Mouse (Mus musculus) forebrain, embryonic 11.5 days (tissue): Measurements from ENCODE around the gene Glo1. TPM values are rescaled to one million over a fixed set of nuclear protein-coding genes. Genes with fewer than 3 reads are reported as not detected.
A peak's percentile ranks its signal among the peaks of the same experiment; 100 is the strongest.

Source experiments
- ATAC-seq: fragments of 200-750 bp; cut with Nextera tagmentation; replicated peaks from 2 replicates; pipeline ENCODE4 v1.8.0; 2017; ENCODE audit warnings: moderate TSS enrichment; ENCODE audit not compliant: low FRiP score
- DNase-seq: peaks from one replicate; pipeline ENCODE4 v3.0.0-alpha.2; 2017; ENCODE audit warnings: low spot score
- H3K27ac ChIP-seq: fragments of 300-500 bp; sonication (generic); 2 replicates; pipeline ENCODE4 v1.5.1; 2014; ENCODE audit warnings: low read depth, low read length
- H3K27me3 ChIP-seq: fragments of 300-500 bp; sonication (generic); 2 replicates; pipeline ENCODE4 v1.6.1; 2014; ENCODE audit warnings: mild to moderate bottlenecking, low read length, mixed read lengths; ENCODE audit not compliant: control insufficient read depth, insufficient read depth
- H3K36me3 ChIP-seq: fragments of 300-500 bp; sonication (generic); 2 replicates; pipeline ENCODE4 v1.6.1; 2014; ENCODE audit warnings: mild to moderate bottlenecking, low read length, moderate library complexity, mixed read lengths; ENCODE audit not compliant: control insufficient read depth, insufficient read depth
- H3K4me1 ChIP-seq: fragments of 300-500 bp; sonication (generic); replicated peaks from 2 replicates; pipeline ENCODE4 v1.6.1; 2014; ENCODE audit warnings: low read length, mixed read lengths; ENCODE audit not compliant: control insufficient read depth, insufficient read depth
- H3K4me2 ChIP-seq: fragments of 300-500 bp; sonication (generic); 2 replicates; pipeline ENCODE4 v1.6.1; 2014; ENCODE audit warnings: low read depth, mild to moderate bottlenecking, low read length, moderate library complexity, mixed read lengths; ENCODE audit not compliant: severe bottlenecking
- H3K4me3 ChIP-seq: fragments of 300-500 bp; sonication (generic); 2 replicates; pipeline ENCODE4 v1.5.1; 2014; ENCODE audit warnings: low read depth, low read length
- H3K9ac ChIP-seq: fragments of 300-500 bp; sonication (generic); 2 replicates; pipeline ENCODE4 v1.6.1; 2014; ENCODE audit warnings: low read length
- H3K9me3 ChIP-seq: fragments of 300-500 bp; sonication (generic); 2 replicates; pipeline ENCODE4 v1.6.1; 2016; ENCODE audit warnings: low read length, mixed read lengths; ENCODE audit not compliant: control insufficient read depth
- WGBS: fragments of 180-500 bp; shearing (Covaris S2); extraction: QIAGEN DNeasy Blood & Tissue Kit; methylation state at CpG from one replicate; pipeline ENCODE4 v1.1.7; 2014; 5-methylcytosine and 5-hydroxymethylcytosine counted together
- polyA plus RNA-seq: library from polyadenylated mRNA; unstranded; fragments of >200 nt; fragmentation: Nextera tagmentation; extraction: Ambion mirVana; gene quantifications from 2 replicates; pipeline ENCODE4 v1.2.1, GENCODE M21; 2014

The Glo1 gene
- polyA plus RNA-seq, 1 experiment from 2014 or later: 288 TPM

DNA sequence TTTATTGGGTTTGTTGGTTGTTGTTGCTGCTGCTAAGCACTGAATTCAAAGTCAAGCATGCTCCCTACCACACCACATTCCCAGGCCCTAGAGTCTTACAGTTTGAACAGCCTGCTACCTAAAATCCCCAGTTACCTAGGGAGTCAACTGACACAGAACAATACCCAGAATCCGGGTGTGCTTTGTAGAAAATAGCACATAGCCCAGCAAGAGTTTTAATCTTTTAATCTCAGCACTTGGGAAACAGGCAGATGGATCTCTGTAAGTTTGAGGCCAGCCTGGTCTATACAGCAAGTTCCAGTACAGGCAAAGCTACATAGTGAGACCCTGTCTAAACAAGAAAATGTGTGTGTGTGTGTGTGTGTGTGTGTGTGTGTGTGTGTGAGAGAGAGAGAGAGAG is 15.9 kb downstream of the Glo1 start:
- ATAC-seq (no peak), DNase-seq (no peak)
- Histone ChIP-seq H3K9ac (no peak overlapping the region), H3K9me3 (no peaks in the 10 kb centered on the region), H3K27me3 (no peaks in the 10 kb centered on the region), H3K27ac (no peak overlapping the region), H3K4me1 (peaks cover 8% of the 10 kb centered on the region; the same call in 1 of the 2 replicates), H3K36me3 (no peaks in the 10 kb centered on the region), H3K4me2 (no peak overlapping the region), H3K4me3 (no peak overlapping the region)
- WGBS: 51% methylated on average over 1 of the region's 1 CpGs

DNA sequence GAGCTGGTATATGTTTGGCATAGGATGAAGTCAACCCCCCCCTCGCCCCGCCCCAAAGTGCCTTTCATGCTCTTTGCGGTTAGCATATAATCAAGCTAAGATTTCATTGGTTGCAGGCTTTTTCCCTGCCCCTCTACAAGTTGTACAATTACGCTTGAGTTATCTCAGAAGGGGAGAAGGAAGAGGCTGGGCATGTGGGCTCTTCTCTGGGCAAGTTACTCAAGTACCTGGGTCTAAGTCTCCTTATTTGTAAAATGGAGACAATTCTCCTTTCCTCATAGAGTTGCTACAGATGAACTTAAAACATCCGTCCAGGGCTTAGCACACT is 16.7 kb downstream of the Glo1 start:
- Histone ChIP-seq H3K36me3 (no peaks in the 10 kb centered on the region), H3K27me3 (no peaks in the 10 kb centered on the region), H3K9me3 (no peaks in the 10 kb centered on the region), H3K4me3 (no peak overlapping the region), H3K4me1 (peaks cover 8% of the 10 kb centered on the region; the same call in 1 of the 2 replicates), H3K27ac (no peak overlapping the region), H3K9ac (no peak overlapping the region), H3K4me2 (no peak overlapping the region)
- WGBS: 96% methylated on average over 5 of the region's 5 CpGs
- DNase-seq (no peak), ATAC-seq (no peak)

DNA sequence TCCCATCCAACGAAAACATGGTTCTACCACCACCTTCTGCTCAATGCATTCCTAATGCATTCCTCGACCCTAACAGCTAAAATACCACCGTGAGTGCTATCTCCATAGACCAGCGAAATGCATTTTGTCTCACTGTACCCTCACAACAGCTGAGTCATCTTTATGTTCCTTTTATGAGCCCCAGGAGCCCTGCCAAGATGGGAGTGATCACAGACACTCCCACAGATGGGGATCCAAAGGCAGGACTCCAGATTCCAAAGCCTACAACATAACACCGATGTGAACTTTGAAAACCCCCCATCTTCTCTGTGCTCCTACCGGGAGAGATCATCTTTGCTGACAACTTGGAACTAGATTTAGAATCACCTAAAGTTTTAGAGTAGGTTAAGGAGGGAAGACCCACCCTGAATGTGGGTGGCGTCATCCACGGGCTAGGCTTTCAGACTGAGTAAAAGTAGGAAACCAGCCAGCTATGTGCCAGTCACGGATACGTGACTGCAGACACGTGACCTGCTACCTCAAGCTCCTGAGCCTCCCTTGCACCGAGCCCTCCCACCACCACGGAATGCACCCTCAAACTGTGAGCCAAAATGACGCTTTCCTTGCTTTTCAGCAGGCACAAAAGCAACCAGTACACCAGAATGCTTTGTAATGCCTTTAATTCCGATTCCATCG is 17.2 kb downstream of the Glo1 start:
- H3K4me1 ChIP-seq: peaks cover 8% of the 10 kb centered on the region; the same call in 1 of the 2 replicates
- H3K27ac ChIP-seq: no peak overlapping the region
- ATAC-seq: no peak
- DNase-seq: no peak
- H3K4me2 ChIP-seq: no peak overlapping the region
- H3K4me3 ChIP-seq: no peak overlapping the region
- H3K9me3 ChIP-seq: no peaks in the 10 kb centered on the region
- H3K36me3 ChIP-seq: no peaks in the 10 kb centered on the region
- no peaks in the 10 kb centered on the region for H3K27me3 ChIP-seq
- H3K9ac ChIP-seq: no peak overlapping the region
- WGBS: 92% methylated on average over 16 of the region's 16 CpGs

GRCm38 (mm10) chr17:30607909-30608495 is 18.7 kb downstream of the Glo1 start:
- Histone ChIP-seq H3K27ac (peak overlapping the region; percentile 26), H3K27me3 (no peaks in the 10 kb centered on the region), H3K4me1 (peaks cover 8% of the 10 kb centered on the region; the same call in 1 of the 2 replicates), H3K9ac (no peak overlapping the region), H3K4me3 (no peak overlapping the region), H3K9me3 (no peaks in the 10 kb centered on the region), H3K4me2 (no peak overlapping the region), H3K36me3 (no peaks in the 10 kb centered on the region; the same call in 1 of the 2 replicates)
- DNase-seq: no peak
- 39% methylated on average over 8 of the region's 8 CpGs for WGBS
- no peak for ATAC-seq

DNA sequence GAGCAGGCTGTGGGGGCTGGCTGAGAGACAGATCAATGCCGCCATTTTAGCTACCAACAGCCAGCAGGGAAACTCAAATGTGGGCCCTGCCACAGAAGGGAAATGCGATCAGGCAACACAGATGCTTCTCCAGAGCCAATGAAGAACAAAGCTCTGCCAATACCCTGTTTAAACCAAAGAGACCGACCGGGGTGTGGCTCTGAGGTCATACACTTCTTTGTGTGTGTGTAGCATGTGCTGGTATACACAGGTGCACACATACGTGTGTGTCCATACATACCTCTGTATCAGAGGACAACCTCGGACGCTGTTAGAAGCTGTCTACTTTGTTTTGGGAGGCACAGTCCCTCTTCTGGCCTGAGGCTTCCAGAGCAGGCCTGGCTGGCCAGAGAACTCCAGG is 19.3 kb downstream of the Glo1 start:
- DNase-seq: no peak
- H3K4me1 ChIP-seq: peaks cover 8% of the 10 kb centered on the region; the same call in 1 of the 2 replicates
- no peak overlapping the region for H3K9ac ChIP-seq
- peak overlapping the region; percentile 26; the same call in 1 of the 2 replicates for H3K27ac ChIP-seq
- no peak overlapping the region for H3K4me3 ChIP-seq
- ATAC-seq: no peak
- H3K27me3 ChIP-seq: no peaks in the 10 kb centered on the region
- 90% methylated on average over 7 of the region's 7 CpGs for WGBS
- no peaks in the 10 kb centered on the region for H3K9me3 ChIP-seq
- no peak overlapping the region for H3K4me2 ChIP-seq
- no peaks in the 10 kb centered on the region; the same call in 1 of the 2 replicates for H3K36me3 ChIP-seq

DNA sequence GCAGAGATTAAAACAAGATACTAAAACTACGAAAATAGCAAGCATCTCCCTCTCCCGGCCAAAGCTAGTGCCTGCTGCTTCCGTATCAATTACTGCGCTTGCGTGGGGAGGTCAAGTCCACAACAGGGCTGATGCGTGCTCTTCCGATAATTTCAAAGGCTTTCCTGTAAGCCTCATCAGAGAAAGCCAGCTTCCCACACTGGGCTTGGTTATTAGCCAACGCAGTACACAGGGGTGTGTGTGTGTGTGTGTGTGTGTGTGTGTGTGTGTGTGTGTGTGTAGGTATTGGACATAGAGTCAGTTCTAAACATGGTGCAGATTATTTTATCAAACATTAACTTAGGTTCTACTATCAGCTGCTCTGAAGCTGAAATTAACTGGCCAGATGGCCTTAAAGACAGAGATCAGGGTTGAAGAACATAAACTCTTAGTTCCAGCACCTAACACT is 20.0 kb downstream of the Glo1 start:
- DNase-seq: no peak
- Histone ChIP-seq H3K4me1 (peaks cover 8% of the 10 kb centered on the region; the same call in 1 of the 2 replicates), H3K9me3 (no peaks in the 10 kb centered on the region), H3K27ac (no peak overlapping the region), H3K27me3 (no peaks in the 10 kb centered on the region), H3K4me2 (no peak overlapping the region), H3K9ac (no peak overlapping the region), H3K36me3 (no peaks in the 10 kb centered on the region; the same call in 1 of the 2 replicates), H3K4me3 (no peak overlapping the region)
- no peak for ATAC-seq
- WGBS: 92% methylated on average over 8 of the region's 8 CpGs

DNA sequence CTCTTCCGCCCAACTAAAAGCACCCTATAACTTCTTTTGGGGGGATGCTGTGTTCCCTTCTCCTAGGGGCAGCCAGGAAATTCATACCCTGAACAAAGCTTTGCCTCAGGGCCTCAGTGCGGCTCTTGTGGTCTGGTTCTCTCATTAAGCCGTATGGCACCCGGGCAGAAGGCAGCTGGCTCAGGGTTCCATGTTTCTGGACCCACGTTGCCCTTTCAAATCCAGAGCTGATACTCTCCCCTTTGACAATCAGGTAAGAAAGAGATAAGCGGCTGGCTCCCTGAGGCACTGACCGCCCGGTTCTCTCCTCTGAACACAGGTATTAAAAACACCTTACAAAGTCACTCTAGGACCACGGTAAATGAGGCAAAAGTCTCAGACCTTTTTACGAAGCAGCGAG is 20.5 kb downstream of the Glo1 start:
- 90% methylated on average over 11 of the region's 11 CpGs for WGBS
- H3K9ac ChIP-seq: no peak overlapping the region
- H3K9me3 ChIP-seq: no peaks in the 10 kb centered on the region
- H3K27ac ChIP-seq: no peak overlapping the region
- ATAC-seq (no peak), DNase-seq (no peak)
- no peak overlapping the region for H3K4me3 ChIP-seq
- no peaks in the 10 kb centered on the region; the same call in 1 of the 2 replicates for H3K36me3 ChIP-seq
- peaks cover 3% of the 10 kb centered on the region; the same call in 1 of the 2 replicates for H3K4me1 ChIP-seq
- H3K4me2 ChIP-seq: no peak overlapping the region
- H3K27me3 ChIP-seq: no peaks in the 10 kb centered on the region

GRCm38 (mm10) chr17:30605001-30605400 is 21.7 kb downstream of the Glo1 start:
- DNase-seq: no peak

More at GRCm38 (mm10) chr17:30605001-30605400, 21.7 kb downstream of the Glo1 start:
- Histone ChIP-seq H3K4me1 (peaks cover 3% of the 10 kb centered on the region; the same call in 1 of the 2 replicates), H3K27me3 (no peaks in the 10 kb centered on the region), H3K36me3 (no peaks in the 10 kb centered on the region; the same call in 1 of the 2 replicates), H3K9me3 (no peaks in the 10 kb centered on the region), H3K27ac (no peak overlapping the region), H3K4me3 (no peak overlapping the region), H3K9ac (no peak overlapping the region), H3K4me2 (no peak overlapping the region)
- WGBS: 96% methylated on average over 5 of the region's 5 CpGs
- no peak for ATAC-seq
